Mouse (Mus musculus) cerebellum, postnatal 10 days (tissue): ENCODE measurements around the gene Ddx27.

Experiments
- DNase-seq, 2 experiments: peaks; one replicate each; pipeline ENCODE4 v3.0.0; 2021; ENCODE audit warnings: mixed read lengths in 2 of 2

Ddx27 gene

GRCm38 (mm10) chr2:167014702-167015381 is at the start of gene Ddx27:
Gene Ddx27 (plus strand): TSS chr2:167015193.
- DNase-seq: peak; percentile 96

GRCm38 (mm10) chr2:166973153-166973552 is 41.8 kb upstream of the Ddx27 start:
- DNase-seq: no peak

GRCm38 (mm10) chr2:166974177-166974872 is 40.7 kb upstream of the Ddx27 start:
- DNase-seq: no peak

- no peak for DNase-seq
Measured at GRCm38 (mm10) chr2:166976356-166976755, 38.6 kb upstream of the Ddx27 start.

GRCm38 (mm10) chr2:166977490-166977889 is 37.5 kb upstream of the Ddx27 start:
- DNase-seq: no peak

GRCm38 (mm10) chr2:166980161-166980560 is 34.8 kb upstream of the Ddx27 start:
- no peak for DNase-seq

GRCm38 (mm10) chr2:166983351-166983894 is 31.6 kb upstream of the Ddx27 start:
- DNase-seq: no peak

- DNase-seq: no peak
Measured at GRCm38 (mm10) chr2:166990861-166991260, 24.1 kb upstream of the Ddx27 start.

- DNase-seq: no peak
Measured at GRCm38 (mm10) chr2:166991945-166992344, 23.0 kb upstream of the Ddx27 start.

GRCm38 (mm10) chr2:166995021-166995795 is 19.8 kb upstream of the Ddx27 start:
- DNase-seq: peak; percentile 65 to 68

GRCm38 (mm10) chr2:166995796-166996532 is 19.0 kb upstream of the Ddx27 start, which contains the start of gene Stau1:
Gene Stau1 (minus strand): TSS chr2:166996299.
- DNase-seq: peak; percentile 98 to 99

GRCm38 (mm10) chr2:166996533-166996894 is 18.5 kb upstream of the Ddx27 start:
- DNase-seq: no peak

- no peak for DNase-seq
Measured at GRCm38 (mm10) chr2:167001486-167001885, 13.5 kb upstream of the Ddx27 start.

- DNase-seq: peak; percentile 84 to 92
Measured at GRCm38 (mm10) chr2:167004099-167004854, 10.7 kb upstream of the Ddx27 start.

- no peak for DNase-seq
Measured at GRCm38 (mm10) chr2:167006355-167006754, 8.6 kb upstream of the Ddx27 start.

GRCm38 (mm10) chr2:167007001-167007491 is 7.9 kb upstream of the Ddx27 start:
- peak; percentile 85 for DNase-seq

GRCm38 (mm10) chr2:167007565-167007964 is 7.4 kb upstream of the Ddx27 start:
- peak; percentile 67 to 70 for DNase-seq

- no peak for DNase-seq
Measured at GRCm38 (mm10) chr2:167009483-167009882, 5.5 kb upstream of the Ddx27 start.

GRCm38 (mm10) chr2:167010546-167010945 is 4.4 kb upstream of the Ddx27 start:
- no peak for DNase-seq

GRCm38 (mm10) chr2:167015382-167015718 is 357 bp downstream of the Ddx27 start:
- no peak for DNase-seq

- no peak for DNase-seq
Measured at GRCm38 (mm10) chr2:167019396-167019795, 4.4 kb downstream of the Ddx27 start.

- DNase-seq: no peak
Measured at GRCm38 (mm10) chr2:167028553-167028952, 13.6 kb downstream of the Ddx27 start.
